Mouse (Mus musculus): ENCODE data around the gene Ppm1d.

Gene Ppm1d

DNA sequence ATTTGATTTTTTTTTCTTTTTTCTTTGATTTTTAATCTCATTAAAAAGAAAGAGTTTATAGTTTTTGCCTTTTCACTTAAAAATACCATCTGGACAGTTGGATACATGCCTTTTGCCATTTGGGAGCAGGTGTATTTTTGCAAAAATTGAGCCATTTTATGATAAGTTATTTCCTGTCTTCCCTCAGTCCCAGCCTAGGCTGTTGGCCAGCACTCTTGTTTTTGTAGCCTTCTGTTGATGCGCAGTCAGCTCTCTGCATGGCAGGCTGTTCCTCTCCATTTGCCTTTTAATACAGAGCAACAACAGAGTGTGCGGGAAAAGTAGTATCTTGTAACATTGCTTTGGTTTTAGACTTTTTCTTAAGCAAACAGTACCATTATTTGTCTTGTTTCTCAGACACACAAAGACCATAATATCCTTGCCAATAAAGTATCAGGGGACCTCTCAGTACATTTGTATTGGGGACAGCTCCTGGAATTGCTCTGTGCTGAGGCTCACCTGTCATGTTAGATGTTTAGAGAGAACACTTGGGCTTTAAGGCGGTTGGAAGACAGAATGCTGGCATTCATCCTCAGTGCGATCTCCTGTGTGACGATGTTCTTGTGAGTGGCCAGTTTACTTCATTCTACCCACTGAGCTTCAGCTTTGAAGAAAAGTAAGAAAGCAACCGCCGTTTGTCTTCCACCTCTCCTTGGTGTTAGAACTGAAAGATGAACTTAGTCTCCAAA, 18.3 kb downstream of the Ppm1d start:
- DNase-seq (ENCODE audit: low read depth): no peak

DNA sequence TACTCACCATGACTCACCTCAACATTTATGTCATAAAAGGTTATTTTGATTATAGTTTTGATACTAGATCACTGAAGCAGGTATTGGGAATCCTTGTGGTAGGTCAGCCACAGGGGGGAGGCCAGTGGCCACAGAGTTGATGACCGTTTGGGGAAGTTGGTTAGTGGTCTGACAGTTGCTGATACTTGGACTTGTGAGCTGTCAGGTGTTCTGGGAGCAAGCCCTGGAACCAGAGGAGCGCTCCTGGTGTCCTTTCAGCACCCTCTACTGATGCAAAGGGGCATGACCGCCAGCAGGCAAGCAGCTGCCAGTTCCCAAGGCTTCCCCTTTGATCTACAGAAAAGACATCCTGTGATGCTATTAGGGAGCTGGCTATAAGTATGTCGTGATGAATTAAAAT, 23.7 kb downstream of the Ppm1d start:
- DNase-seq (ENCODE audit: low read depth): no peak

DNA sequence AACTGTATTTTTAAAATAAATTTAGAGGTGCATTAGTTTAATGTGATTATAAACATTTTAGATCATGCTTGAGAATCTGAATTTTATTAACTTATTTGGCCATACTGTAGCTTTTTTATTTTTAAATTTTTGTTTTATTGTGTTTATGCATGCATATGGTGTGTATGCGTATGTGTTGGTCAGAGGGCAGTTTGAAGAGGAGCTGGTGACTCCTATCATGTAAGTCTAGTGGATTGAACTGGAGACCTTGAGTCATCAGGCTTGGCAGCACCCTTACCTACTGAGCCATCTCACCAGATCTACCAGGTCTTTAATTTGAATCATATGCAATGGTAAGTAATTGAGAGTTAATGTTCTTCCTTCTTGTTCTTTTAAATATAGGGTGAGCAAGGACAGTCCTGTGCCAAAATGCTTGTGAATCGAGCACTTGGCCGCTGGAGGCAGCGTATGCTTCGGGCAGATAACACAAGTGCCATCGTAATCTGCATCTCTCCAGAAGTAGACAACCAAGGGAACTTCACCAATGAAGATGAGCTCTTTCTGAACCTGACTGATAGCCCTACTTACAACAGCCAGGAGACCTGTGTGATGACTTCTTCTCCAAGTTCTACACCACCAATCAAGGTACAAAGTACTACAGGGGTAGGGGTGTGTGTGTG, 28.3 kb downstream of the Ppm1d start:
- no peak for DNase-seq (ENCODE audit: low read depth)

DNA sequence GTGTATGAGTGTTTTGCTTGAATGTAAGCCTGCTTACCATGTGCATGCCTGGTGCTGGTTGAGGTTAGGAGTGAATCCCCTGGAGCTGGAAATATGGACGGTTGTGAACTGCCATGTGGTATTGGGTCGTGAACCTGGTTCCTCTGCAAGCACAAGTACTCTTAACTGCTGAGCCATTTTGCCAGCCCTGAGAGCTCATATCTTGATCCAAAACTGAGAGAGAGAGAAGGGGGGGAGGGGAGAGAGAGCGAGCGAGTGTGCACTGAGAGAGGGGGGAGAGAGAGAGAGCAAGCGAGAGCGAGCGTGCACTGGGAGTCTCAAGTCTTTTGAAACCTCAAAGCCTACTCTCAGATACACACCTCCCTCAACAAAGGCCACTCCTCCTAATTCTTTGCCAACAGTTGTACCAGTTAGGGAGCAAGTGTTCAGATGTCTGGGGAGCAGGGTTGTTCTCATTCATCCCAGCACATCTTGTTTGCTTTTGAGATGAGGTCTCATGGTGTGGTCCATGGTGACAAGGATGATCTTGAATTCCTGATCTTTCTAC, 29.1 kb downstream of the Ppm1d start:
- no peak for DNase-seq (ENCODE audit: low read depth)

DNA sequence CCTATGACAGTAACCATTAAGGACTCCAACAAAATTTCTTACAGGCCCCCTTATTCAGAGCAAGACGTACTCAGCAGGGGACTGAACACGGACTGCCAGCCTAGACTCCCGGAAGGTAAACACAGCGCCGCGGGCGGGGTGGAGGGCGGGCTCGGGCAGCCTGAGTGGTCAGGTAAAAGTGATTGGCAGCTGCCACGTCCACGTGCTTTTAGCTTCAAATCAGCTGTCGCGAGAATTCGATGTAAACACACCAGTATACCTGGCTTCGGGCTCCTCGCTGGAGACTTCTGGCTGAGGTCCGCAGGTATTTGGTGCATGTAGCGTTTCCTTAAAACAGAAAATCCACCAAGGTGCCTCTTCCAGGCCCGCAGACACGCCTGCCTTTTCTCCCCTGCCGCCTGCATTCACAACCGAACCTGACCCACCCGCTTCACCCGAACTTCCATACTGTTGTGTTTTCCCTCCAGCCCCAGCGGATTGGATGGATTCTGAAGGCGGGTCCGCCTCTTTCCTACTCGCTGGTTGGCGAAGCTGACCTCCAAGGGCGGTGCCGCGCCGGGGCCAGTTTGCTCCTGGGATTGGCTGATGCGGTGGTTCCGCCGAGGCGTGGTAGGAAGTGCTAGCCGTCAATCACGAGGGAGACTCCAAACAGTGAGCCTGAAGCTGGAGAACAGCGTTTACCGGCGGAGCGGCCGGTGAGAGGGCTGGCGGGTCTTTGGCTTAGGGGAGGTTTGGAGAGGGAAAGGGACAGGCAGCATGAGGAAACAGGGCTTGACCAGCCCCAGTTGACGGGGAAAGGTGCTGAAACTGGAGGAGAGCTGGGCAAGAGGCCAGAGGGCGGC, 41.7 kb downstream of the Ppm1d start, which contains the start of gene Bcas3:
TSS of gene Bcas3 (plus strand) at position 629 of the 842 bp plus-strand sequence.
- DNase-seq (ENCODE audit: low read depth): peak; percentile 94

DNA sequence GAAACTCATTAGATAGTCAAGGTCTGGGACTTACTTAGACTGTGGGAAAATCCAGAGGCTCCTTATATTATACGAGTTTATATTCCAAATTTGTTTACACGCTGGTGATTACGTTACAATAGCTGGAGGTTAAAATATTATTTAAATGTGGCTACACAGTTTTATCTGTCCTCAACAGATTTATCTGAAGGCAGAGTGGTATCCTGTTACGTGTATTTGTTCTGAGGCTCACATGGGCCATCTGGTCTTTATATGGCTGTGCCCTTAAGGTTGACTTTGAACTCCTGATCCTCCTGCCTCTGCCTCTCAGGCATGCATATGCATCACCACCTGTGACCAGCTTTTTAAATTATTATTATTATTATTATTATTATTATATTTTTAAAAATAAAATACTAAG, 42.8 kb downstream of the Ppm1d start:
- DNase-seq (ENCODE audit: low read depth): no peak

DNA sequence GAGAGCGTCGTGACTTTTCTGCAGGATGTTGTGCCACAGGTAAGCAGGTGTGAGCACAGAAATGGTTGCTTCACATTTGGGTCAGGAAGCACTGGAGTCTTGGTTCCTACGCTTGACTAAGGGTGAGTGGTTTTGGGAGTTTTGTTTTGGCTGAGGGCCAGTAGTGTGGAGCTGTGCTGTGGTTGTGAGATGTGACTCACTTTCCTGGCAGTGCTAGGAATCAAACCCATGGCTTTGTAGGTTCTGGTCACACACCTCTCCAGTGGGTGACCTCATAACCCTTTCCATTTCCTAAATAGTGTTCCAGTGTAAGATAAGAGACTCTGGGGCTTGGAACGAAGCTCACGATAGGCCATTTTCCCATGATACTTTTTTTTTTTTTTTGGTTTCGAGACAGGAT, 48.6 kb downstream of the Ppm1d start:
- DNase-seq (ENCODE audit: low read depth): no peak

DNA sequence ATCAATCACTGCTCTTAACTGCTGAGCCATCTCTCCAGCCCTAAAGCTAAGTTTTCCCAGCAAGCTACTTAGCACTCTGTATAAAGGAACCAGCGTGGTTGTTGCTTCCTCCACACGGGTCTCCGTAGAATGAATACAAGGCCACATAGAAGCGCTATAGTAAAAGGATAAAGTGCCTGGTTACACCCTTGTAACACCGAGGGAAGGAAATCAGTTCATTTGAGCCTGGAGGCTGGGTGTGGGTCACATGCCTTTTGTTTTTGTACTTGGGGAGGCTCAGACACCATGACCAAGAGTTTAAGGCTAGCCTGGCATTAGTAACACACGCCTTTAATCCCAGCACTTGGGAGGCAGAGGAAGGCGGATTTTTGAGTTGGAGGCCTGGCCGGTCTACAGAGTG, 50.6 kb downstream of the Ppm1d start:
- no peak for DNase-seq (ENCODE audit: low read depth)

DNA sequence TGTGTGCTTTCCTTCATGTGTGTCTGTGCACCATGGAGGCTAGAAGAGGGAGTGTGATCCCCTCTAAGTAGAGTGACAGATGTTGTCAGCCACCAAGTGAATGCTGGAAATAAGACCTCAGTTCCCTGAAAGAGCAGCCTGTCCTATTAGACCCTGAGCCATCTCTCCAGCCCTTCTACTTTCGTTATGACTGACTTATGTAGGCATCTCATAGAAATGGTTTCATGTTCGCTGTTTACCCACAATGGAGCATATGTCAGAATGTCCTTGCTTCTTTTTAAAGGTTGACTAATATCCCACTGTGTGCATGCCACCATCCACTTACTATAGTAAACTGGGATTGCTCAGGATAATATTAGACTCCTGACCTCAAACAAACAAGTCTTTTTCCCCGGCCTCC, 55.1 kb downstream of the Ppm1d start:
- DNase-seq (ENCODE audit: low read depth): no peak

DNA sequence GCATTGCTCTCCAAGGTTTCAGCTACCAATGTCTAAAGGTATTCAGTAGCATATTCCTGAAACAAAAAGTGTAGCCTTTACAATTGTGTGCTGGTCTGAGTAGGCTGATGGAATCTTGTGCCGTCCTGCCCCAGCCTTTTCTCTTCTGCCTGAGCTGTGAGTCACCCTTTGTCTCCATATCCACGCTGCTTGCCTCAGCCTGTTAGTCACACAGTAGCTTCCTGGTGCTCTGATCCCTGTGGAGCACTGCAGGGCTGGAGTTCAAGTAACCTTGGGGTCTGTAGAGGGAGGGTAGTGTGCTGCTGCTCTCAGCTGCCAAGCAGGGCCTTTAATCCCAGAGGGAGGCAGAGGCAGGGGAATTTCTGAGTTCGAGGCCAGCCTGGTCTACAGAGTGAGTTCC, 56.8 kb downstream of the Ppm1d start:
- no peak for DNase-seq (ENCODE audit: low read depth)

DNA sequence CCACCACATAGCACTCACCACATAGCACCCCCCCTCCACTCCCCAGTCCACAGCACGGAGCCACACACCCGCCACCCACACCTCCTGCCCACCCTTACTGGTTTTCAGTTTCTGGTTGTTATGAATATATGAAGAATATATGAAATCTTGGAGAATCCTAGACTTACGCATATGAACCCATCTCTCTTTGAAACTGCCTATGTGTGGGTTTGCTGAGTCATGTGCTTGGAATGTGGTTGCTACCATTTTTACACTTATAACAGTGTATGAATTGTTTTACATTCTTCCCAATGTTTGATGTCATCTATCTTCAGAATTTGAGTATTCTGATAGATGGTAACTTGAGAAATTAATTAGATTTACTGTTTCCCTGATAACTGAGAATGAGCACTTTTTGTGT, 68.0 kb downstream of the Ppm1d start:
- DNase-seq (ENCODE audit: low read depth): no peak

DNA sequence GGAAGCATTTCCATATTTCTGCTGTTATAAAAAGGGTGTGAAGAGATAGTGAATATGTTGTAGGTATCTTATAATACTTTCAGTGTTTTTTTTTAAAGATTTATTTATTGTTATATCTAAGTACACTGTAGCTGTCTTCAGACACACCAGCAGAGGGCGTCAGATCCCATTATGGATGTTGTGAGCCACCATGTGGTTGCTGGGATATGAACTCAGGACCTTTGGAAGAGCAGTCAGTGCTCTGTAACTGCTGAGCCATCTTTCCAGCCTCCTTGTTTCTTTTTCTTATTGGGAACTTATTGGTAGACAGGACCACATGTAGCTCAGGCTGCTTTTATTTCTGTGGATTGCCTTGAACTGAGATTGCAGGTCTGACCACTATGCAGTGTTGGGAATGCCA, 69.0 kb downstream of the Ppm1d start:
- no peak for DNase-seq (ENCODE audit: low read depth)

DNA sequence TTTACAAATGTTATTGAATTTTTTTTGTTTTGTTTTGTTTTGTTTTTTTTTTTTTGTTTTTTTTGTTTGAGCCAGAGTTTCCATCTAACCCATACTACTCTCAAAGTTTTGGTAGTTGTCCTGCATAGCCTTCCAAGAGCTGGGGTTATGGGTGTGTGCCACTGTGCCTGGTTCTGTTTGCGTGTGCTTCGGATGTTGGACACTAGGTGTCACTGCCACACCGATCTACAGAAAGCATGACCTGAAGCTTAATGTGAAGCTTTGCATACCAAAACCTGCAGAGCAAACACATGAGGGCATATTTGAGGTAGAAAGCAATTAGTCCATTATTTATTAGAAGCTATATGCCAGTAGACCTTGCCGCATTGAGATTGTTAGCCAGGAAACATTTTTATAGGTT, 71.0 kb downstream of the Ppm1d start:
- peak; percentile 51 for DNase-seq (ENCODE audit: low read depth)

DNA sequence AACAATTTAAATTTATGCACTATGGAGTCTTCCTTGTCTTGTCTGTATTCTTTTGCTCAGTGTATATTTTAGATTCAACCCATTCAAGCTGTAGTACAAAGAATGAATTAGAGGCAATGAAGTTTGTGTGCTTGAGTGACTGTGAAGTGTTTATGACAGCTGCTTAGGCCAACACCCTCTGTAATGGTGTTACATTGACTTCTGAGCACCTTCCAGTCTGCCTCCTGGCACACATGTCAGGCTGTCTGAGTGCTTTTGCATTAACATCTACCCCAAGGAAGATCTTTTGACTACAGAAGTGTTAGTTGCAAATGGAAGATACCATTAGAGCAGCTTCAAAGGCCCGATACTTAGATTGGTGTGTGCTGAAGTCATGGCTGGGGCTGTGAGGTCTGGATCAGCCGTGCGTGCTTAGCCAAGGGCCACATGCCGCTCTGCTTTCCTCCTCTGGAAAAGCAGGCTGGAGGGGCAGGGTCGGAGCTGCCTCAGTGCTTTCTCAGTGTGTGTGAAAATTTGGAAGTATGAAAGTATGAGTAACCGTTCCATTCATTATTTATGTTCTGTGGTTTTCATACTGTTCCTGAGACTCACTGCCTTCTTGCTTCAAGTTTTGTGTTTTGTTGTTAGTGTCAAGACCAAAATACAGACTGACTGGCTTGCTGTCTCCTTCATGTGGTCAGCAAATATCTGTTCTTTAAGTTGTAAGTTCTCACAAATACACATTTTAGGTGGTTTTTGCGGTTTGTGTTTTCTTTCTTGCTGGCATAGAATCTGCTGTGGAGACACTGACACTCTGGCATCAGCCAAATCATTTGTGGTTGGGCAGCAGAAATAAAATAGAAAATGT, 73.2 kb downstream of the Ppm1d start:
- DNase-seq (ENCODE audit: low read depth): no peak

DNA sequence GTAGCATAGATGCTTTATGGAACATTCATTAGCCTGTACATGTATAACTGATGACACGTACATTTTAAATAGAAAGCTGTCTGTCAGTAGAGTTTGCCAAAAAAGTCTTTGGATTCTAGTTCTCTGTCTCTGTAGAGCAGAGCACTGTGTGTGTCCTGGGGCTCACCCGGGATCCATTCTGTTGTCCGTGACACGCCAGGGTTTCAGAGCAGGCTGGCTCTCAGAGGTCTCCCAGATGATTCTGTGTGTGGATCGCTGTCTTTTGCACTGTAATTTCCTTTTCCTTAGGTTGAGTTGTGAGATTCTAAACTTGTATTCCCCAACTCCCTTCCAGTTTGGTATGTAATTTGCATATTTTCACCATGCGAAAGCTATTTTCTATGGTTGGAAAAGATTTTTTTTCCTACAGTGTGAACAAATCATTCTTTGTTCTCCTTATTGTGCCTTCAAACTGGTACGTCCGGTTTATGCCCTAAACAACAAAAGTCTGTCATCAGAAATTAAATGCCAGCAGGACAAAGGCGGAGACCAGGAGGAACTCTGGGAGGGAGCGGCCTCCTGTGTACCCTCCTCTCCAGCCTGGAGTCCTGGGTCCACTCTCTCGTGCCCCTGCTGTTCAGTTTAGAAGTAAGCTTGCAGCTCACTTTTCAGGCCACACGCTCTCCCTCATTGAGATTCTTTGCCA, 81.3 kb downstream of the Ppm1d start:
- no peak for DNase-seq (ENCODE audit: low read depth)

DNA sequence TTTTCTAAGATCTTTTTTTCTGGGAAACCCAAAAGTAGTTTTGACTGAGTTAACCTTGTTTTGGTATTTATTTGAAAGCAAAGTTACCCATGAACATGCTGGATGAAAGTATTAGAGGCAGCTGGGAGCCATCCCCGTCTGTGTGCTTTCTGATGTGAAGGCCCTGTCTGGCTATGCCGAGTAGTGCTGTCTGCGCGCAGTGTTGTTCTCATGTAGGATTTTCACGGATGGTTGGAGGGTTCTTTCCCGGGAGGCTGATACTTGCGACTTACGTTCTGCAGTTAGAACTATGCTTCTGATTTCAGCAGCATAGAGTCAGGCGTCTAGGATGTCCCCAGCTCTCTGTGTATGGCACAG, 81.8 kb downstream of the Ppm1d start:
- DNase-seq (ENCODE audit: low read depth): no peak

DNA sequence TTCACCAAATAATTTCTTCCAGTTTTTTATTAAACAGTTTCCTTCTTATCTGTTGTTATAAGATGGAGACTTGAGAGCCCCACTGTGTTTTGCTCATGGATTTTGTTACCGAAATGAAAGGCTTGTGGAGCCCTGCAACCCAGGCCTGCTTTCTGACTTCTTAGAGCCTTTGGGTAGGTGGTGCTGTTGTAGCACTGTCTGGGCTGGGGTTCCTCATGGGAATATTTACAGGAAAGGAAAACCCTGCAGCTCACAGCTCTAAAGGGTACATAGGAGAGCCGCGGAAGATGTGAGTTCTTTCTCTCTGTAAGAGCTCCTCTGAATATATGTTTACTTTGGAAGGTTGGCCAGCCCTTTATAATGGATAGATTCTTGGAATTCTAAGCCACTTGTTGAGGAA, 82.9 kb downstream of the Ppm1d start:
- DNase-seq (ENCODE audit: low read depth): no peak

DNA sequence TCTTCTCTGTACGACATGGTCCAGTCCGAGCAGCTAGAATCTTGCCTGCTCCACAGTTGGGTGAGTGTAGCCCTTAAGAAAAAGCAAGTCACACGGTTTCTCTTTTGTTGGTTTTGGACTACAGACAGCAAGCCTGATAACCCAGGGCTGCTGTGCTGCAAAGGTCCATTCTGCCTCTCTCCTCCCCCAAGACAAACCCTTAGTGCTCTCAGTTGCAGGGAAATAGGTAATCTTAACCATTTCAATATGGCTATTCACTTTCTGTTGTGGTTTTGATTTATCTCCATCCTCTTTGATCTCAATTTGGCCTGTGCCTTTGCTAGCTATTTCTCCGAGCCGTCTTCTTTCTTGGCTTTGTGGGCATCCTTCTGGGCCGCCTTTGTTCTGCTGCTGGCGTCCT, 84.3 kb downstream of the Ppm1d start:
- no peak for DNase-seq (ENCODE audit: low read depth)

All from c-Kit-positive CD71-negative TER-119-negative erythroid progenitor cells, embryonic 14.5 days (primary cell).